Mouse (Mus musculus) forebrain, embryonic 14.5 days (tissue): ENCODE measurements at regions not wholly inside any gene's neighbourhood (a gene's known extent, or its start where the extent isn't known, plus 50 kb on each side); places are given as distances from the start of the nearest gene placed in this dataset.
A peak's percentile ranks its signal among the peaks of the same experiment; 100 is the strongest.

ENCODE experiments used
- ATAC-seq: fragments of 200-750 bp; cut with Nextera tagmentation; 2 replicates; pipeline ENCODE4 v1.8.0; 2017; ENCODE audit warnings: mild to moderate bottlenecking, moderate library complexity
- DNase-seq: peaks from one replicate; pipeline ENCODE4 v3.0.0-alpha.2; 2015; ENCODE audit warnings: low spot score
- H3K27ac ChIP-seq: fragments of 300-500 bp; sonication (generic); 2 replicates; pipeline ENCODE4 v1.5.1; 2014; ENCODE audit warnings: low read depth, mild to moderate bottlenecking, control low read depth, low read length, moderate library complexity
- H3K27me3 ChIP-seq: fragments of 300-500 bp; sonication (generic); replicated peaks from 2 replicates; pipeline ENCODE4 v1.6.1; 2014; ENCODE audit warnings: low read length, control low read depth, mixed read lengths; ENCODE audit not compliant: control insufficient read depth, insufficient read depth
- H3K36me3 ChIP-seq: fragments of 300-500 bp; sonication (generic); 2 replicates; pipeline ENCODE4 v1.6.1; 2014; ENCODE audit warnings: low read length, control low read depth; ENCODE audit not compliant: control insufficient read depth, insufficient read depth
- H3K4me1 ChIP-seq: fragments of 300-500 bp; sonication (generic); 2 replicates; pipeline ENCODE4 v1.6.1; 2014; ENCODE audit warnings: antibody characterized with exemption, low read length, control low read depth; ENCODE audit not compliant: control insufficient read depth, insufficient read depth
- H3K4me2 ChIP-seq: fragments of 300-500 bp; sonication (generic); 2 replicates; pipeline ENCODE4 v1.6.1; 2014; ENCODE audit warnings: mild to moderate bottlenecking, control low read depth, low read length
- H3K4me3 ChIP-seq: fragments of 300-500 bp; sonication (generic); 2 replicates; pipeline ENCODE4 v1.5.1; 2014; ENCODE audit warnings: low read depth, low read length, control low read depth
- H3K9ac ChIP-seq: fragments of 300-500 bp; sonication (generic); 2 replicates; pipeline ENCODE4 v1.6.1; 2014; ENCODE audit warnings: mild to moderate bottlenecking, low read length, control low read depth, moderate library complexity
- H3K9me3 ChIP-seq: fragments of 300-500 bp; sonication (generic); replicated peaks from 2 replicates; pipeline ENCODE4 v1.6.1; 2016; ENCODE audit warnings: low read length, control low read depth, mixed read lengths; ENCODE audit not compliant: control insufficient read depth
- WGBS: fragments of 180-500 bp; shearing (Covaris S2); extraction: QIAGEN DNeasy Blood & Tissue Kit; methylation state at CpG from one replicate; pipeline ENCODE4 v1.1.7; 2014; 5-methylcytosine and 5-hydroxymethylcytosine counted together

DNA sequence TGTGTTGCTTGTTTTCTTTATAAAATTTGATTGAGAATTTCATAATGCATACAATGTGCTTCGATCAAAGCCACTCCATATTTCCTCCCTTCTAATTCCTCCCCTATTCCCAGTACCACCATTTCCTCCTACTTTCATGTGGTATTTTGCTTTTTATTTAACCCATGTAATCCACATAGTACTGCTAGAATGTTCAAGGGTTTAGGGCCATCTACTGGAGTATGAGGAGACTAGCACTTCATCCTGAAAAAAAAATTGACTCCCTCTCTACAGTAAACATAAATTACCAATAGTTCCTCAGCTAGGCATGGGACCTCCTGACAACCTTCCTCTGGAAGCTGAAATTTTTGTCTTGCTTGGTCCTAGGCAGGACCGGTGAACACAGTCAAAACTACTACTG is 163.0 kb downstream of the Gpr165 start:
- Histone ChIP-seq H3K4me2 (no peak overlapping the region), H3K27me3 (no peaks in the 10 kb centered on the region), H3K27ac (no peak overlapping the region), H3K4me1 (no peaks in the 10 kb centered on the region), H3K9me3 (no peaks in the 10 kb centered on the region), H3K36me3 (no peaks in the 10 kb centered on the region), H3K4me3 (no peak overlapping the region), H3K9ac (no peak overlapping the region)
- 66% methylated on average over 2 of the region's 2 CpGs for WGBS
- DNase-seq (peak; percentile 40), ATAC-seq (no peak)

DNA sequence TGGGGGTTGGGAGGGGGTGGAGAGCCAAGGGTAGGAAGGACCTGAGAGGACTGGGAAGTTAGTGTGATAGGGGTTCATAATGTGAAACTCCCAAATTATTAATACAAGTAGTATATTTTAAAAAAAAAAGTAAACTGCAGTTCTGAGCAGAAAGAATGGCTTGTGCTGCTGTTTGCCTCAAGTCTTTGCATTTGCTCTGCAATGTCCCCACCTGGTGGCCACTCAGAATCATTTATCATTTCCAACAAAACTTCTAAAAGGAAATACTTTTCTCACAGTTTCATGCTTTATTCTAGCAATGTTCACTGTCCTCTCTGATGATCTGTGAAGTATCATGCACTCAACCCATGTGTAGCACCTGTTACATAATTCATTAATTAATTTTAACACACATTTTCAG is 165.5 kb downstream of the Gpr165 start:
- H3K27ac ChIP-seq = no peak overlapping the region
- DNase-seq (peak; percentile 48), ATAC-seq (no peak)
- no peak overlapping the region for H3K9ac ChIP-seq
- H3K9me3 ChIP-seq = no peaks in the 10 kb centered on the region
- H3K4me3 ChIP-seq = no peak overlapping the region
- H3K27me3 ChIP-seq = no peaks in the 10 kb centered on the region
- H3K4me1 ChIP-seq = no peaks in the 10 kb centered on the region
- no peak overlapping the region for H3K4me2 ChIP-seq
- no peaks in the 10 kb centered on the region for H3K36me3 ChIP-seq

DNA sequence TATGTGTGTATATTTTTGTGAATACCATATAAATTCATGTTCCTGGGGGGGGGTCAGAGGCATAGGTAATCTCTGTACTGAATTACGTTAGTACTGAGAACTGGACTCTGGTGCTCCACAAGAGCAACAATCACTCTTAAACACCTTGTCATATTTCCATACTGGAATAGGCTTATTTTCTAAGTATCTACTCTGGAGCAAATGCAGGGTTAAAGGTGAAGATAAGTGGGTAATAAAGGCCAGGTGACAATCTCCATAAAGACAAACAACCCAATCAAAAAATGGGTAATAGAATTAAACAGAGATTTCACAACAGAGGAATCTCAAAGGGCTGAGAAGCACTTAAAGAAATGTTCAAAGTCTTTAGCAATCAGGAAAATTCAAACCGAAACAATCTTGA is 165.9 kb downstream of the Gpr165 start:
- Histone ChIP-seq H3K4me3 (no peak overlapping the region), H3K9ac (no peak overlapping the region), H3K27me3 (no peaks in the 10 kb centered on the region), H3K27ac (no peak overlapping the region), H3K4me2 (no peak overlapping the region), H3K4me1 (no peaks in the 10 kb centered on the region), H3K9me3 (no peaks in the 10 kb centered on the region), H3K36me3 (no peaks in the 10 kb centered on the region)
- DNase-seq (no peak), ATAC-seq (no peak)
- 77% methylated on average over 2 of the region's 2 CpGs for WGBS

DNA sequence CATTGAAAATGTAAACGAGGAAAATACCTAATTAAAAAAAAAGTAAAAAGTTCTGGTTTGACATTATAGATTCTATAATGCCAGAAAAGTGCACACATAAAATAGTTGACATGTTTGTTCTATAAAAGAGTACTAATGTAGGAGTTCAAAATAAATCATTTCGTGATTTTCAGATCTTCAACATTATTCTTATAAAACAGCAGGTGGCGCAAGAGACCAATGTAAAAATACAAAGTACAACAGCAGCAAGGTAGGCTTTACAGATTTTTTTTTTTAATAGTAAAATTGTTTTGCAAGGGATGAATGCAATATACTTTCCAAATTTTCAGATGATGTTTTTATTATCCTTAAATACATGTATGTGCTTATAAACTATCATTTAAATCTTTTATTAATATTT is 171.8 kb upstream of the Pgr15l start:
- Histone ChIP-seq H3K4me1 (no peaks in the 10 kb centered on the region), H3K4me2 (no peak overlapping the region), H3K9me3 (no peaks in the 10 kb centered on the region), H3K4me3 (no peak overlapping the region), H3K27me3 (no peaks in the 10 kb centered on the region), H3K27ac (no peak overlapping the region), H3K36me3 (no peaks in the 10 kb centered on the region), H3K9ac (no peak overlapping the region)
- no peak for ATAC-seq
- DNase-seq = peak; percentile 48
- 13% methylated on average over 3 of the region's 3 CpGs for WGBS
